Mouse (Mus musculus): ENCODE data around the gene Ppfia1.

Ppfia1 gene

GRCm38 (mm10) chr7:144427460-144427859, 126.1 kb downstream of the Ppfia1 start:
- DNase-seq (ENCODE audit: low spot score in 2 of 2) = no peak
